Mouse (Mus musculus): ENCODE results near the gene Tprn.

Gene Tprn

DNA sequence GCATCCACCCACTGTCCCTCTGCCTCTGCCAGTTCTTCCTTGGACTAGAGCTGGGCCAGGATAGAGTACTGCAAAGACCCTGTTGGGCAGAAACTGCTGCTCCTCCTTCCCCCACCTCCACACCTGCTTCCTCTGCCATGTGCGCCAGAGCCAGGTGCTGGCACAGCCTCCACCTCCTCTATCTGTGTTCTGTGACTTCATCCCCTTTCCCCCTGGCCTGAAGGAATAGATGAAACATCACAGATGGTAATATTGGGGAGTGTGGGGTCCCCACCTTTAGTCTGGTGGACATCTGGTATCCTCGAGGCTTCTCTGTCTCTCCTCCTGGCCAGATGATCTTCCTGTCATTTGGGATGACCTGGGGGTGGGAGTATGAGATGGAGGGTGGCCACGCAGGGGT is 41.0 kb downstream of the Tprn start:
- DNase-seq: no peak

DNA sequence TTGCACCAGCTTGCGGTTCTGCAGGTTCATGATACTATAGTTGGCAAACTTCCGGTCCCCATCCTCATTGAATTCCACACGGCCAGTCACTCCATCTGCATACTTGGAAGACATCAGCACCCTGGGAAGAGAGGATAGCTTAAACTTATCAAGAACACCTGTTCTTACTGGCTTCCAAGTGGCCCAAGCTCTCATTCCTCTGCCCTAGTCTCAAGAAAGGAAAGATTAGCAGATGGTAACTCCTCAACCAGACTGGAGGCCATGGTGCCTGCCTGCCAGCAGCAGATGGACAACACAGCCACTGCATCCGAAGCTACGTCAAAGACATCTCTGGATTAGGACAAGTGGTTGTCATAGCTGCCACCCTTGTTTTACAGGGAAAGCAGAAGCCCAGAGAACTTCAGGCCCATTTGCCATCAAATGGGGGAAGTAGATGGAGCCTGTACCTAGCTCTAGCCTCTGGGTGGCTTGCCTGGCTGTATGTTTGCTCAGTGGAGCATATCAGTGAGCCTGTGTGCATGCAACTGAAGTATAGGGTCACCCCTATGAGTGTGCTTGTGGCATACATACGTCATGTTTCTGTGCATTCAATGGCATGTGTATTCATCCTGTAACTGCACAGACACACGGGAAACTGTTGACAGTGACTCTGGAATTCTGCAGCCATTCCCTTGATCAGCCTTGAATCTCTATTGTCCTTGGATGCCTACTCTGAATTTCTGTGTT is 41.7 kb downstream of the Tprn start:
- no peak for DNase-seq

DNA sequence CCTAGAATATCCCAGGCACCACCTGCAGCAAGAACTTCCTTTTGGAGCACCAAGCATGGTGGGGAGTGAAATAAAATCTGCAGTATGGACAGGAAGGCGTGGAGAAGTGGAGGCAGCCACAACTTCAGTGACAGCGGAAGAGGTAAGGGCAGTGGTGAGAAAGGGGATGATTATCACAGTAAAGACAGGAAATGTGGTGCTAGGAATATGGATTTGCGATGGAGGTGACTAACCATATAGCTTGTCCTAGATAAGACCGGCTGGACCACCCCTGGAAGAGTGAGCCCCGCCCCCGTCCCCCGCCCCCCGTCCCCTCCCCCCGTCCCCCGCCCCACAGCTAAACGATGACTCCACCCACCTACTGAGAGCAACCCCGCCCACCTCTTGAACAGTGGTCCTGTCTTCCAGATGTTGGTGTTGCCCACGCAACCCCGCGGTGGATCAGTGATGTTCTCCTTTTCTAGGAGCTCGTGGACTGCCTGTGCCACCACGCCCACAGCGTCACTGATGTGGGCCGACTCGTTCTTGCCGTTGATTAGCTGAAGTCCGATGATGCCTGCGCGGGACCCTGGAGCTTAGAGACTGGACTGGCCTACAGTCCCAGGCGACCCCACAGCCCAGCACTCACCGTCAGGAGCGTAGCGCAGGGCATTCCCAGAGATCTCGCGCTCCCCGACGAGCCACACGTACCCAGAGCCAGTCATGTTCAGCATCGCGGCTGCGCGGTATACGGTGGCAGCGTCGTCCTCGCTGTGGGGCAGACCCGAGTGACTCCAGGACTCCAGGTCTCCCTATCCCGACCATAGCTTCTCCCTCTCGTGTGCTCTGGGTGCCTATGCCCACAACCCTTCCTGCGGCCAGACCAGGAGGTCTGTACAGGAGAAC is 42.5 kb downstream of the Tprn start:
- peak; percentile 82 for DNase-seq

DNA sequence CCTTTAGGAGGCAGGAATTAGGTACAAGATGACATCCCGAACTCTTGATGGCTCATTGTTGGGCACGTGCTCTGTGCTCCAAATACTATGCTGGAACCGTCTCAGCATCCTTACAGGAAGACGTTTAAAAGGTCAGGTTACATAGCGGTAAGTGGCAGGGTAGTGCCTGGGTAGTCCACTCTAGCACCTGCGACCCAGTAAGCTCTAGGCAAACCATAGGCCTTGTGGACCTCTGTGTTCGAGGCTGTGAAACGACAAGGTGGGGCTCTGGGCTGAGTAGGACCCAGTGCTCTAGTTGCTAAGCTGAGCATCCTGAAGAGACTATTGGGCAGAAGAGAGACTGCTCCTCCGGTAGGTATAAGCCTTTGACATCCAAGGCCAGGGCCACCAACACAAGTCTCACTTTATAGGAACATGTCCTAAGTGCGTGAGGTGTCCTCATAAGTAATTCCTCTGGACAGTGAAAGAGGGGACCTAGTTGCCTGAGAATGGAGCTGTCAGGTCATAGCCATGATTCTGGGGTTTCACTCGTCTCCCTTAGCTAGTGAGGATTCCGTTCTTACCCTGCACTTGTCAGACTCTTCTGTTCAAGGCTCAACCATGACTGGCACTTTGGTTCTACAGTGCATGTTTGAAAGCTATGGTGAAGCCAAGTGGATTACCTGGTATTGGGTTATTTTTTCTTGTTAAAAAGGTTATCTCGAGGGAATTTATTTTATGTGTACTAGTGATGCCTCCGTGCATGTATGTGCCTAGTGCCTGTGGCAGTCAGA is 43.4 kb downstream of the Tprn start:
- DNase-seq: no peak

DNA sequence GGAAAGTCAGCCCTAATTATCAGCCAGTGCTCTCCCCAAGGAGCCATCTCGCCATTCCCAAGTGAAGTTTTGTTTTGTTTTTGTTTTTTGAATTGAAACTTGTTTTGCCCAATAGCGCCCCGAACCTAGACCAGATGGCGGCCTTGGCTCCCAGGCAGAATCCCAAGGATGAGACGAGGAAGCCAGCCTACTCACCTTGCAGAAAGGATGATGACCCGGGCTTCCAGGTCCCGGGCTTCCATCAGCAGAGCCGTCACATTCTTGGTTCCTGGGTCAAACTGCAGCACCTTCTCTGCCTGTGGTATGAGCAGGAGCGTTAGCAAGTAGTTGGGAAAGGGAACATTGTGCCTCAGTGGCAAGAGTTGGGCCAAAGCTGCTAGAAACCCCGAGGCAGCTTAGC is 47.8 kb downstream of the Tprn start:
- DNase-seq: no peak

DNA sequence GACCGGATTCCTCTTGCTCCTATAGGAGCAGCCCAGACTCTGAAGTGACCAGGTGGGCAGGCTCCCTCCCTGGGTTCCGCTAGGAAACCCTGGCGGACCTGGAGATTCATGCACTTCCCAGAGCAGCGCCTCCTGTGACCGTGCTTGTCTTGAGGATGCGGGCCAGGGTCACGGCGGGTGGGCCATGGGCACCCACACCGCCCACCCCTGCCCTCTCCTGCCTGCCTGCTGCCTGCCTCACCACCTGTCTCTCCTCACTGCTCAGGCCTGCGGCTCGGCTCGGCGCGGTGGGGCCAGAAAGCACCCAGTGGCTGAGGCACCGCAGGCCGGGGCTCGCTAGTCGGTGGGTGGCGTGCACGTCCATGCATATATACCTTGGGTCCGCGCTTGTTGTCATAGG is 48.6 kb downstream of the Tprn start:
- DNase-seq: no peak

DNA sequence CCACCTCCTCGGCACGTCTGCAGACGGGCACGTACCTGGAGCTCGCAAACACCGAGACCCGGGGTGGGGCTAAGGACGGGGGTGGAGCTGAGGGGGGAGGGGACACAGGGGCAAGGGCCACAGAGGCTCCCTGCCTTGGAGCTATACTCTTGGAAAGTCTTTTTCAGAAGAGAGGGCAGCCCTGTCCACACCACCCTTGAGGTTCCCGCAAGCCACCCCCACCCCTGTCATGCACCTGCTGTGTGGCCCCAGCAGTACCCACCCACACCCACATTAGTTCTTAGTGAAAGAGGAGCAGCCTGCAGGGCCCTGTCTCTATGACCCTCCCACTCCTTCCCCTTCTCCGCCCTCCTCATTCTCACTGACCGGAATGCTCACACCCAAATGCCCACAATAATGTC is 49.1 kb downstream of the Tprn start:
- DNase-seq: no peak

DNA sequence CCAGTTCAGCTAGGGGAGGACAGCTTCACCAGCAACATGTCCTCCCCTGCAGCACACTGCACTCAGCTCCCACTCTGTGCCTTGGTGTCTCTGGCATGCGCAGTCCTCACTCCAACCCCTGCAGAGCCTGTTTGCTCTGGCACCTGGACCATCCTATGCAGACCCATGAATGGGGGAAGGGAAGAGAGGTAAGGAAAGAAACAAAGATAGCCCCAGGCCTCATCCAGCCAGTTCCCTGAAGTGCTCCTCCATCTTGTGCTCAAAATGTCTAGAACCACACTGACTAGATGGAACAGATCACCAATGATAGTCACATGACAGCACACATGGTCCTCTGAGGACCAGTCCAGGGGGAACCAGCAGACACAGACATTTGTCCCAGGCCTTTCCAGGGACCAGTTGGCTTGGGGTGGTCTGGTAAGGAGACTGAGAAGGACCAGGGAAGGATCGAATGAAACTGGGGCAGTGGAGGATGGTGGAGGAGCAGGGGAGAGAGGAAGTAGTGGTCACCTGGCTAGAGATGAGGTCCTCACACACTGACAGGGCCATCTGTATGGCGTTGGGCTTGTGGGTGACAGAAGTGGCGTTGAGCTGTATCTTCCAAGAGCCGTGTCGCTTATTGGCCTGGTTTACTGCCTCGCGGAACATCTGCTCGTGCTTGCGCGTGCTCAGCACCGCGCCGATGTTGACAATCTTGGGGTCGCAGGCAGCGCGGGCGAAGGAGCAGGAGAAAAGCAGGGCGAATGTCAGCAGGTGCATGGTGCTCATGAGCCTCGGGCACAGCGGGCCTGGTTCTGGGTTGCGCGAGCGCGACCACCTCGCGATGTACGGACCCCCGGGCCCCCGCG is 55.9 kb downstream of the Tprn start:
- DNase-seq: peak; percentile 9

DNA sequence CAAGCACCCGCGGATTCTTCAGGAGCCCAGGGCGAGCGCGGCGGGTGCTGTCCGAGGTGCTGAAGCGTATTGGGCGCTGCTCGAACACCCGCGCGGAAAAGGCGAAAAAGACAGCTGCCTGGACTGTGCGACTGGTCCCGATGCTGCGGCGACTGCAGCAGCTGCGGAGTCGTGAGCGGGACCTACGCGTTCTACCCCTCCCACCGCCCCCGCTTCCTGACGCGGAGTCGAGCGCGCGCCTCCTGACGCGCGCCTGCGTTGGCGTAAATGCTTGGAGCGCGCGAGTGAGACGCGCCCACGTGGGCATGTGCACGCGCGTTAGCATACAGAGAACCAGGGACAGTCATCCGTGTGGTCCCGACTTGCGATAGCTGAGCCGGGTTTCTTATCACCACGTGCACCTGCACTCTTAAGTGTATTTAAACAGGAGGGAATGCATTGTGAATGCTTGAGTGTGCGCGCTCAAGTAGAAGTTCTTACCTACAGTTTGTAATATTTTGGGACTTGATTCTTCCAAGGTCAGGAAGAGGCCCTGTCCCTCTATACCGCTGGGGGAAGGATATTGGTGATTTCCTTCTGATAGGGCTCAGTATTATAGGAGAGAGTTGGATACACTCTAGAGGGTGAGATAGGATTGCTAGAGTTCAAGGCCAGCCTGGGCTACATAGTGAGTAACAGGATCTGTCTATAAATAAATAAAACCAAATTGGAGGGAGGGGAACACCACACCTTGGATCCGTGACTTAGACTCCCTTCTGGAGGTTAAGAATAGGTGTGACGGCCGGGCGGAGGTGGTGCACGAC is 56.8 kb downstream of the Tprn start, which contains the start of gene Grin1:
TSS of gene Grin1 (minus strand) at position 217 of the 803 bp plus-strand sequence.
- peak; percentile 90 for DNase-seq
